Mouse (Mus musculus) left cerebral cortex, postnatal 14 days (tissue): ENCODE measurements at regions not wholly inside any gene's neighbourhood (a gene's known extent, or its start where the extent isn't known, plus 50 kb on each side); places are given as distances from the start of the nearest gene placed in this dataset.

ENCODE experiments used
- DNase-seq, 2 experiments: peaks; one replicate each; pipeline ENCODE4 v3.0.0; 2021 to 2022; ENCODE audit warnings: low spot score in 2 of 2, mixed read lengths in 1 of 2
- intact Hi-C: fragments of 180-260 bp; cut with DNase I; formaldehyde crosslinking; loops from one replicate; pipeline ENCODE4 v1.15.1; 2025

- peak in 1 of 2 experiments; percentile 18 for DNase-seq
- intact Hi-C loops, result no loop called here
Observed at GRCm38 (mm10) chr7:119384670-119385241, 74.3 kb downstream of the Gp2 start.

- intact Hi-C loops, result no loop called here
- DNase-seq, result no peak
Observed at GRCm38 (mm10) chr7:119379935-119380334, 79.2 kb downstream of the Gp2 start.

GRCm38 (mm10) chr7:119364268-119364596, 94.9 kb downstream of the Gp2 start:
- no peak for DNase-seq

GRCm38 (mm10) chr7:119363552-119364267, 95.4 kb downstream of the Gp2 start:
- intact Hi-C loops, result no loop called here
- no peak for DNase-seq

More at GRCm38 (mm10) chr7:119364268-119364596, 94.9 kb downstream of the Gp2 start:
- intact Hi-C loops, result no loop called here

GRCm38 (mm10) chr7:119357338-119357737, 101.7 kb downstream of the Gp2 start:
- intact Hi-C loops, result no loop called here
- DNase-seq, result no peak

- intact Hi-C loops, result no loop called here
- DNase-seq, result no peak
Observed at GRCm38 (mm10) chr7:119356251-119356650, 102.8 kb downstream of the Gp2 start.

GRCm38 (mm10) chr7:119352571-119352970, 106.5 kb downstream of the Gp2 start:
- no peak for DNase-seq
- intact Hi-C loops, result no loop called here

GRCm38 (mm10) chr7:119350641-119351040, 108.4 kb downstream of the Gp2 start:
- no peak for DNase-seq
- intact Hi-C loops, result no loop called here

- intact Hi-C loops, result no loop called here
- no peak for DNase-seq
Observed at GRCm38 (mm10) chr7:119343380-119343779, 115.7 kb downstream of the Gp2 start.

- intact Hi-C loops, result no loop called here
- DNase-seq, result no peak
Observed at GRCm38 (mm10) chr7:119333102-119333501, 126.0 kb downstream of the Gp2 start.

- intact Hi-C loops, result no loop called here
- DNase-seq, result no peak
Observed at GRCm38 (mm10) chr7:119330460-119331109, 128.5 kb downstream of the Gp2 start.

- intact Hi-C loops, result no loop called here
- DNase-seq, result no peak
Observed at GRCm38 (mm10) chr7:119296307-119296706, 111.9 kb upstream of the Gpr139 start.

GRCm38 (mm10) chr7:119291442-119291841, 107.0 kb upstream of the Gpr139 start:
- DNase-seq, result no peak
- intact Hi-C loops, result no loop called here

- intact Hi-C loops, result no loop called here
- DNase-seq, result peak; percentile 8 to 15
Observed at GRCm38 (mm10) chr7:119285290-119285689, 100.9 kb upstream of the Gpr139 start.

- no peak for DNase-seq
- intact Hi-C loops, result no loop called here
Observed at GRCm38 (mm10) chr7:119279896-119280661, 95.7 kb upstream of the Gpr139 start.

GRCm38 (mm10) chr7:119272621-119273020, 88.2 kb upstream of the Gpr139 start:
- no peak for DNase-seq
- intact Hi-C loops, result no loop called here

- intact Hi-C loops, result no loop called here
- no peak for DNase-seq
Observed at GRCm38 (mm10) chr7:119271427-119271826, 87.0 kb upstream of the Gpr139 start.

- intact Hi-C loops, result no loop called here
Observed at GRCm38 (mm10) chr7:119270826-119271420, 86.5 kb upstream of the Gpr139 start.

GRCm38 (mm10) chr7:119258222-119258621, 73.8 kb upstream of the Gpr139 start:
- intact Hi-C loops, result no loop called here
- no peak for DNase-seq

More at GRCm38 (mm10) chr7:119270826-119271420, 86.5 kb upstream of the Gpr139 start:
- no peak for DNase-seq

- intact Hi-C loops, result no loop called here
- DNase-seq, result no peak
Observed at GRCm38 (mm10) chr7:119256916-119257315, 72.5 kb upstream of the Gpr139 start.
